Mouse (Mus musculus) myocyte (in vitro differentiated cells): Measurements from ENCODE around the gene Amt. TPM values are rescaled to one million over a fixed set of nuclear protein-coding genes. Genes with fewer than 3 reads are reported as not detected.
"Not testable (repeated sequence)": the region's sequence is repeated elsewhere in the genome, so short reads cannot be mapped to it uniquely, and the experiment has no call there.

ENCODE experiments used
- H3K27me3 ChIP-seq: one replicate; pipeline ENCODE4 v1.6.1; 2011; ENCODE audit not compliant: control insufficient read depth, insufficient read depth, insufficient read length
- H3K36me3 ChIP-seq: one replicate; pipeline ENCODE4 v1.6.1; 2011; ENCODE audit not compliant: control insufficient read depth, insufficient read depth
- H3K4me2 ChIP-seq: one replicate; pipeline ENCODE4 v1.6.1; 2011; ENCODE audit warnings: low read depth, control low read depth
- H3K4me3 ChIP-seq: one replicate; pipeline ENCODE4 v1.5.1; 2011; ENCODE audit warnings: mild to moderate bottlenecking, control low read depth, moderate library complexity
- H3K79me2 ChIP-seq: one replicate; pipeline ENCODE4 v1.6.1; 2011; ENCODE audit not compliant: control insufficient read depth, insufficient read depth
- H3ac ChIP-seq: one replicate; pipeline ENCODE4 v1.6.1; 2011; ENCODE audit not compliant: control insufficient read depth, insufficient read length
- CEBPB ChIP-seq: IDR thresholded peaks from 2 replicates; pipeline ENCODE4 v1.6.1; 2011; ENCODE audit warnings: mild to moderate bottlenecking, moderate library complexity; ENCODE audit not compliant: poor library complexity, insufficient read depth, severe bottlenecking
- E2F4 ChIP-seq: IDR thresholded peaks from one replicate; pipeline ENCODE4 v1.6.1; 2011; ENCODE audit warnings: mild to moderate bottlenecking, control low read depth, moderate library complexity; ENCODE audit not compliant: insufficient read depth
- MAX ChIP-seq: IDR thresholded peaks from one replicate; pipeline ENCODE4 v1.6.1; 2011; ENCODE audit warnings: low read depth, mild to moderate bottlenecking, control low read depth
- MYOD1 ChIP-seq, 3 experiments: IDR thresholded peaks; one replicate each; pipeline ENCODE4 v1.6.1; 2011; ENCODE audit warnings: control low read depth in 2 of 3, low read depth in 2 of 3, mild to moderate bottlenecking in 2 of 3, moderate library complexity in 1 of 3; ENCODE audit not compliant: insufficient read length in 2 of 3, control insufficient read depth in 1 of 3
- MYOG ChIP-seq, 3 experiments: IDR thresholded peaks; one replicate each; pipeline ENCODE4 v1.6.1; 2011; ENCODE audit warnings: control low read depth in 2 of 3, low read depth in 2 of 3, mild to moderate bottlenecking in 2 of 3; ENCODE audit not compliant: insufficient read length in 2 of 3, control insufficient read depth in 1 of 3, insufficient read depth in 1 of 3
- POLR2A ChIP-seq: IDR thresholded peaks from one replicate; pipeline ENCODE4 v1.6.1; 2011; ENCODE audit warnings: low read depth, mild to moderate bottlenecking, control low read depth, moderate library complexity; ENCODE audit not compliant: insufficient read length
- POLR2AphosphoS2 ChIP-seq: IDR thresholded peaks from one replicate; pipeline ENCODE4 v1.6.1; 2011; ENCODE audit warnings: low read depth, control low read depth; ENCODE audit not compliant: insufficient read length
- REST ChIP-seq: IDR thresholded peaks from one replicate; pipeline ENCODE4 v1.6.1; 2011; ENCODE audit warnings: mild to moderate bottlenecking, control low read depth, moderate library complexity; ENCODE audit not compliant: insufficient read depth, insufficient read length
- SRF ChIP-seq: IDR thresholded peaks from one replicate; pipeline ENCODE4 v1.6.1; 2011; ENCODE audit warnings: low read depth; ENCODE audit not compliant: control insufficient read depth, insufficient read length
- TCF12 ChIP-seq: IDR thresholded peaks from one replicate; pipeline ENCODE4 v1.6.1; 2011; ENCODE audit warnings: mild to moderate bottlenecking, control low read depth; ENCODE audit not compliant: poor library complexity, insufficient read depth, severe bottlenecking
- TCF3 ChIP-seq: IDR thresholded peaks from one replicate; pipeline ENCODE4 v1.6.1; 2011; ENCODE audit warnings: low read depth, control low read depth; ENCODE audit not compliant: insufficient read length
- USF1 ChIP-seq: IDR thresholded peaks from one replicate; pipeline ENCODE4 v1.6.1; 2011; ENCODE audit warnings: low read depth, mild to moderate bottlenecking, control low read depth, moderate library complexity
- polyA plus RNA-seq: library from polyadenylated mRNA; unstranded; fragments of >200 nt; fragmentation: generic; extraction: Trizol; gene quantifications from one replicate; pipeline ENCODE4 v1.2.1, GENCODE M21; 2012; ENCODE audit warnings: missing spikeins

Amt gene
- polyA plus RNA-seq, 1 experiment: 2.1 TPM

DNA sequence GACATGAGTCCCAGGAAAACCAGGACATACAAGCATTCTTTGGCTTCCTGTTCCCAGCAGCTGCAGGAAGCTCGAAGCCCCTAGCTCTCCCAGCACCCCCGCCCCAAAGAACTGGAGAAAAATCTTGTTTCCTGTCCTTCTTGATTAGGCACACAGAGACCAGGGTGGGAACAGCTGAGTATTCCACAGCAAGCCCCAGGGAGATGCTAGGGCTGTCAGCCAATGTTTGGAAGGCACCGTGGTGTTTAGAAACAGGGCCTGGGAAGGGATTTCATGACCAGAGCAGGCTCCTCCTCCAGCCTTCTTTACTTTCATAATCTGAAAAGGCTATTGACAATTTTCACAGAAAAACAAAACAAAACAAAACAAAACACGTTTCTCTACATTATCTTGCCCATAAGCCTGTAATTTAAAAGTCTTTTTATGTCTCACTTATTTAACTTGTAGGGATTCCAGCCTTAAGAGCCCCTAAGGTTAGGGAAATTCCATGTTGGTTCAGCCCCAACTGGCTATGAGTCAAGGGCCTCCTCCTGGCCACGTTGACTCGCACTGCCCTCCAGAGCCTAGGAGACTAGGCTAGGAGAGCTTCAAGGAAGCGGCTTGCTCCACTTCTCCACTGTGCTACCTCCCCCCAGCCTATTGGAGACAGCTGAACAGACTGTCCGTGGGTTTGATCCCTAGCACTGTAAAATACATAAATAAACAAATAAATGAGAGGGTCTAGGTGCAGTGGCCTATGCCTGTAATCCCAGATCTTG, 16.4 kb upstream of the Amt start:
- no peaks in the 10 kb centered on the region for H3K79me2 ChIP-seq
- no peak for TF ChIP-seq USF1
- no peak for TF ChIP-seq REST
- no peak for TF ChIP-seq CEBPB
- TF ChIP-seq TCF3: no peak
- TF ChIP-seq POLR2A: peak; percentile 70
- no peak for TF ChIP-seq E2F4
- TF ChIP-seq TCF12: peak; percentile 63
- TF ChIP-seq MAX: no peak
- no peak for TF ChIP-seq SRF
- TF ChIP-seq MYOG (IDR thresholded peaks at IDR 0.05; ENCODE audit: control insufficient read depth in 1 of 3, insufficient read depth in 1 of 3, insufficient read length in 2 of 3, low read depth in 2 of 3): peak; percentile 31 to 83 (median 71)
- TF ChIP-seq MYOD1 (IDR thresholded peaks at IDR 0.05; ENCODE audit: control insufficient read depth in 1 of 3, insufficient read length in 2 of 3, low read depth in 2 of 3): peak; percentile 35 to 84 (median 80)
- peak; percentile 59 for TF ChIP-seq POLR2AphosphoS2
- no peaks in the 10 kb centered on the region for H3K27me3 ChIP-seq
- H3K4me3 ChIP-seq: no peak overlapping the region
- no peaks in the 10 kb centered on the region for H3K36me3 ChIP-seq
- H3K4me2 ChIP-seq: peak overlapping the region; percentile 69
- no peak overlapping the region for H3ac ChIP-seq

DNA sequence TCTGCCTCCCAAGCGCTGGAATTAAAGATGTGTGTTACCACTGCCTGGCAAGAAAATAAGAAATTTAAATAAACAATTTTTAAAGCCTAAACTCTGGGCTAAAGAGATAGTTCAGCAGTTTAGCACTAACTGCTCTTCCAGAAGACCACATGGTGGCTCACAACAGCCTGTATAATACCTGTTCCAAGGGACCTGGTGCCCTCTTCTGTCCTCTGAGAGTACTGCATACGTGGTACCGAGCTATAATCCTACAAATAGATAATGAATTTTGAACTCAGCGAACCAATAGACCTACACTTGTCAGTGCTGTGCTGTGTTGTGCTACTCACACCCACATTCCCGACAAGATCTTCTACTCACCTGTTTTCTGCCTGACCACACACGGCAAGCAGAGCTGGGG, 12.2 kb upstream of the Amt start:
- Histone ChIP-seq H3K4me2 (no peak overlapping the region), H3K27me3 (no peaks in the 10 kb centered on the region)
- peak; percentile 22 for TF ChIP-seq USF1
- TF ChIP-seq MYOG (IDR thresholded peaks at IDR 0.05; ENCODE audit: control insufficient read depth in 1 of 3, insufficient read depth in 1 of 3, insufficient read length in 2 of 3, low read depth in 2 of 3): no peak

DNA sequence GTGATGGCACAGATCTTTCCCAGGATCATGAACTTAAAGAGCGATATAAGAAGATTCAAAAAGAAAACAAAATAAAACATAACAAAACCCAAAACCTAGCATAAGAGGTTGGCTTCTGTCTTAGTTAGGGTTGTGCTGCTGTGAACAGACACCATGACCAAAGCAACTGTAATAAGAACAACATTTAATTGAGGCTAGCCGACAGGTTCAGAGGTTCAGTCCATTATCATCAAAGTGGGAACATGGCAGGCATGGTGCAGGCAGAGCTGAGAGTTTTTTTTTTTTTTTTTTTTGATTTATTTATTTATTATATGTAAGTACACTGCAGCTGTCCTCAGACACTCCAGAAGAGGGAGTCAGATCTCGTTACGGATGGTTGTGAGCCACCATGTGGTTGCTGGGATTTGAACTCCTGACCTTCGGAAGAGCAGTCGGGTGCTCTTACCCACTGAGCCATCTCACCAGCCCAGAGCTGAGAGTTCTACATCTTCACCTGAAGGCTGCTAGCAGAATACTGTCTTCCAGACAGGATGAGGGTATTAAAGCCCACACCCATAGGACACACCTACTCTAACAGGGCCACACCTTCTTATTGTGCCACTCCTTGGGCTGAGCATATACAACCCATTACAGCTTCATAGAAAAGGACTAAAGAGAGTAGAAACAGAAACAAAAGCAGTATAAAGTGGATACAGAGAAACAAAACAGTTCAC, 9.0 kb upstream of the Amt start:
- H3K4me3 ChIP-seq, H3K27me3 ChIP-seq, H3K36me3 ChIP-seq, H3K79me2 ChIP-seq, H3ac ChIP-seq, H3K4me2 ChIP-seq: not testable (repeated sequence)

More for the DNA sequence above, 12.2 kb upstream of the Amt start:
- no peaks in the 10 kb centered on the region for H3K36me3 ChIP-seq
- H3ac ChIP-seq: no peak overlapping the region
- H3K4me3 ChIP-seq: no peak overlapping the region
- H3K79me2 ChIP-seq: no peaks in the 10 kb centered on the region

DNA sequence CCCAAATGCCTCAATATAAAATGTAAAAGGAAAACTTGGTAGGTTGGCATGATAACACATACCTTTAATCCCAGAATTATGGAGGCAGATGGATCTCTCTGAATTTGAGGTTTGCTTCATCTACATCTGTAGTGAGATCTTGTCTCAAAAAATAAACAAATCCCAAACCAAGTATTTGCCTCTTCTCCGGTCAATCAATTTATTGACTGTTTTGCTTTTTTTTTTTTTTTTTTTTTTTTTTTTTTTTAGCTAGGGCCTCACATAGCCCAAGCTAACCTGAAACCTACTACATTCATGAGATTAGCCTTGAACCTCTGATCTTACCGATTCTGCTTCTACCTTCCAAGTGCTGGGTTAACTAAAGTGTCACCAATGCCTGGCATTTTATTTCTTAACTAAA, 7.3 kb upstream of the Amt start:
- Histone ChIP-seq H3K4me3 (peak overlapping the region; percentile 63), H3K27me3 (no peaks in the 10 kb centered on the region), H3K79me2 (no peaks in the 10 kb centered on the region), H3ac (no peak overlapping the region), H3K36me3 (no peaks in the 10 kb centered on the region), H3K4me2 (peak overlapping the region; percentile 84)
- TF ChIP-seq TCF3 (no peak), E2F4 (no peak)

DNA sequence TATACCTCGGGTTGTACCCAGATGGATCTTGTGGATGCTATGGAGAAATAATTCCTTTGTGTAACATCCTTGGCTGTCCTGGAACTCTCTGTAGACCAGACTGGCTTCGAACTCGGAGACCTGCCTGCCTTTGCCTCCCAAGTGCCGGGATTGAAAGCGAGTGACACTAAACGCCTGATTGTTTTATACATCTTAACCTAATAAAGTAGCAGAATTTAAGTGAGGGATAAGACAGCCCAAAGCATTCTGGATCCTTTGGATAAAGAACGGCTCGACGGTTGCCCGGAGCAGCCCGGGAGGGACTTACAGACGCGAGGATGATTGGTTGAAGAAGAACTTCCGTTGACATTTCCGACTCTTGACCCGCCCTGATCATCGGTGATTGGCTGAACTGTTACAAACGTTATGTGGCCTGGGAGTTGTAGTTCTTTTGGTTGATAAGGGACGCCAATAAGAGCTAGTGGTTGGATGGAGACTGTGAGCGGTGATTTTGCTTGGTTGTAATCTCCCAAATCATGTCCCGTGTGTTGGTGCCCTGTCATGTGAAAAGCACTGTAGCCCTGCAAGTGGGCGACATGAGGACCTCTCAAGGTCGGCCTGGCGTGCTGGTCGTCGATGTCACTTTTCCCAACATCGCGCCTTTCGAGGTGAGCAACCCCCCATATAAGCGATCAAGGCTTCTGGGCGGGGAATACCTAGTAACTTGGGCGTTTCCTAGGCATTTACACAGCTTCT, 6.5 kb upstream of the Amt start, which contains the start of gene Nicn1:
Gene Nicn1, plus strand, starts transcription at position 414 of the 735 bp plus-strand sequence.
- Histone ChIP-seq H3ac (peak within 1 kb of the TSS; percentile 41), H3K79me2 (no peaks in the 10 kb centered on the region), H3K4me2 (peak within 1 kb of the TSS; percentile 94), H3K27me3 (no peaks in the 10 kb centered on the region), H3K36me3 (peaks cover 4% of the 10 kb centered on the region), H3K4me3 (peak within 1 kb of the TSS; percentile 63)
- TF ChIP-seq MYOG (IDR thresholded peaks at IDR 0.05; ENCODE audit: control insufficient read depth in 1 of 3, insufficient read depth in 1 of 3, insufficient read length in 2 of 3, low read depth in 2 of 3): no peak
- no peak for TF ChIP-seq TCF12
- no peak for TF ChIP-seq SRF
- peak; percentile 21 for TF ChIP-seq POLR2A
